Mouse (Mus musculus): ENCODE measurements around the gene Adamtsl3. TPM values are rescaled to one million over a fixed set of nuclear protein-coding genes. Genes with fewer than 3 reads are reported as not detected.
"Not testable (repeated sequence)": the region's sequence is repeated elsewhere in the genome, so short reads cannot be mapped to it uniquely, and the experiment has no call there.

Adamtsl3 gene
- total and polyA plus RNA-seq, 2 experiments from 2014 or later: 1.00 to 4.1 TPM

GRCm38 (mm10) chr7:82397632-82398031 lies 62.1 kb downstream of the Adamtsl3 start:
- H3K9me3 ChIP-seq (replicated peaks; ENCODE audit: control insufficient read depth, low read length): no peaks in the 10 kb centered on the region
- no peaks in the 10 kb centered on the region for H3K4me1 ChIP-seq (ENCODE audit: control insufficient read depth, insufficient read depth)
- WGBS: 59% methylated on average over 8 of the region's 8 CpGs
- H3K9ac ChIP-seq (replicated peaks; ENCODE audit: low read depth, low read length): no peak overlapping the region
- H3K36me3 ChIP-seq (replicated peaks; ENCODE audit: control insufficient read depth, insufficient read depth, low read length): no peaks in the 10 kb centered on the region
- TF ChIP-seq CTCF (IDR thresholded peaks at IDR 0.05; ENCODE audit: low read depth): no peak
- TF ChIP-seq EP300 (IDR thresholded peaks at IDR 0.05; ENCODE audit: low read depth): no peak
- ATAC-seq (ENCODE audit: insufficient read depth, low read depth) (no peak), DNase-seq (ENCODE audit: low spot score) (no peak)
- no peaks in the 10 kb centered on the region for H3K27me3 ChIP-seq (ENCODE audit: control insufficient read depth, insufficient read depth, low read length)
- no peak overlapping the region for H3K27ac ChIP-seq (ENCODE audit: low read depth)
- H3K4me2 ChIP-seq (ENCODE audit: low read depth, low read length): no peak overlapping the region
- H3K4me3 ChIP-seq (ENCODE audit: low read depth, low read length): no peak overlapping the region

DNA sequence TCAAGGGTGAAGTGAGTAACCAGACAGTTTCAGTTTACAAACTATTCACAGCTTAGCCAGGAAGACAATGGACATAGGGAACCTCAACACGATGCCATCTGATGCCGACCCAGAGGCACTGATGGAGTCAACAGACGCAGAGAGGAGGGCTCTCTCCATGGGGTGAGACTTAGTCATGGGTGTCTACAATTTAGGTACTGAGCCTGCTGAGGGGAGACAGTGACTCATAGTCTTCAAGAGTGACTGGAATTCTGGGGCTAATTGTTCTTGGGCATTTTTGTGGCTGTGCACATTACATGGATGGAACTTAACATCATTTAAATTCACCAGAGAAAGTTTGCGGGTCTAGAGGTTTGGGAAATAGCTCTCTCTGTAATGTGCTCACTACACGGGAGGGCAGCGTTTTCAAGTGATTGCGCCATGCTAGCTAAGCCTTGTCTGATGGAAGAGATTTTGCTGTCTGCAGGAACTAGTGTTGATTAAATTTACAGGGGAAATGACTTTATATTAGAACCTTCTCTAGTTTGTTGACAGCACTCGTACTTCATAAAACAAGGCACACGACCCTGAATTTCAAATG lies 70.1 kb downstream of the Adamtsl3 start:
- no peak for TF ChIP-seq EP300 (IDR thresholded peaks at IDR 0.05; ENCODE audit: low read depth)
- no peak overlapping the region for H3K9ac ChIP-seq (replicated peaks; ENCODE audit: low read depth, low read length)
- H3K4me1 ChIP-seq (ENCODE audit: control insufficient read depth, insufficient read depth): no peaks in the 10 kb centered on the region
- no peaks in the 10 kb centered on the region for H3K27me3 ChIP-seq (ENCODE audit: control insufficient read depth, insufficient read depth, low read length)
- ATAC-seq (ENCODE audit: insufficient read depth, low read depth) (no peak), DNase-seq (ENCODE audit: low spot score) (no peak)
- no peak overlapping the region for H3K27ac ChIP-seq (ENCODE audit: low read depth)
- H3K9me3 ChIP-seq (replicated peaks; ENCODE audit: control insufficient read depth, low read length): no peaks in the 10 kb centered on the region
- no peaks in the 10 kb centered on the region for H3K36me3 ChIP-seq (replicated peaks; ENCODE audit: control insufficient read depth, insufficient read depth, low read length)
- H3K4me3 ChIP-seq (ENCODE audit: low read depth, low read length): no peak overlapping the region
- H3K4me2 ChIP-seq (ENCODE audit: low read depth, low read length): no peak overlapping the region
- 84% methylated on average over 9 of the region's 9 CpGs for WGBS

- DNase-seq (ENCODE audit: low spot score) (no peak), ATAC-seq (ENCODE audit: insufficient read depth, low read depth) (no peak)
- WGBS: 70% methylated on average over 4 of the region's 4 CpGs
- no peak overlapping the region for H3K27ac ChIP-seq (ENCODE audit: low read depth)
- H3K27me3 ChIP-seq (ENCODE audit: control insufficient read depth, insufficient read depth, low read length): no peaks in the 10 kb centered on the region
- no peak for TF ChIP-seq EP300 (IDR thresholded peaks at IDR 0.05; ENCODE audit: low read depth)
- TF ChIP-seq CTCF (IDR thresholded peaks at IDR 0.05; ENCODE audit: low read depth): no peak
- no peaks in the 10 kb centered on the region for H3K9me3 ChIP-seq (replicated peaks; ENCODE audit: control insufficient read depth, low read length)
- H3K9ac ChIP-seq (replicated peaks; ENCODE audit: low read depth, low read length): no peak overlapping the region
- no peak overlapping the region for H3K4me2 ChIP-seq (ENCODE audit: low read depth, low read length)
- H3K4me3 ChIP-seq (ENCODE audit: low read depth, low read length): no peak overlapping the region
- H3K36me3 ChIP-seq (replicated peaks; ENCODE audit: control insufficient read depth, insufficient read depth, low read length): no peaks in the 10 kb centered on the region
- no peaks in the 10 kb centered on the region for H3K4me1 ChIP-seq (ENCODE audit: control insufficient read depth, insufficient read depth)
Measured at GRCm38 (mm10) chr7:82410966-82411365, 75.5 kb downstream of the Adamtsl3 start.

DNA sequence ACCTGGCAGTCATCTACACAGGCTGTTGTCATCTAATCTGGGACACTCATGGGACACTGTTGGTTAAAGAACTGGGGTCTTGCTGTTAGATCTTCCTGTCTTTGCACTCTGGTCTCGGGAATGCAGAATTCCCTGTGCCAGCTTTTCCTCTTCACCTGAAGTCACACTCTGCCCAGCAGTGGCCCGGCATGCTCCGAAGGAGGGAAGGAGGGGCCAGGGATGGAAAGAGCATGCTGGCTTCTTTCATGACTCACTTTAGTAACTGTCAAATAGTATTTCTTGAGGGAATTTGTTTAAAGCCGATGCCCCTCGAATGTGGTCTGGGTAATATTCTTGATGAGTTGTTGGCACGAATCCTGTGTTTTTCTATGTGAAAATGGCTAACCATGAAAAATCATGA lies 81.2 kb downstream of the Adamtsl3 start:
- no peaks in the 10 kb centered on the region for H3K27me3 ChIP-seq (ENCODE audit: control insufficient read depth, insufficient read depth, low read length)
- H3K4me3 ChIP-seq (ENCODE audit: low read depth, low read length): no peak overlapping the region
- TF ChIP-seq EP300 (IDR thresholded peaks at IDR 0.05; ENCODE audit: low read depth): no peak
- no peak for TF ChIP-seq CTCF (IDR thresholded peaks at IDR 0.05; ENCODE audit: low read depth)
- no peak overlapping the region for H3K27ac ChIP-seq (ENCODE audit: low read depth)
- no peak overlapping the region for H3K4me2 ChIP-seq (ENCODE audit: low read depth, low read length)
- ATAC-seq (ENCODE audit: insufficient read depth, low read depth) (no peak), DNase-seq (ENCODE audit: low spot score) (no peak)
- H3K9ac ChIP-seq (replicated peaks; ENCODE audit: low read depth, low read length): no peak overlapping the region
- H3K4me1 ChIP-seq (ENCODE audit: control insufficient read depth, insufficient read depth): peaks cover 9% of the 10 kb centered on the region
- WGBS: 54% methylated on average over 6 of the region's 6 CpGs
- no peaks in the 10 kb centered on the region for H3K9me3 ChIP-seq (replicated peaks; ENCODE audit: control insufficient read depth, low read length)
- no peaks in the 10 kb centered on the region for H3K36me3 ChIP-seq (replicated peaks; ENCODE audit: control insufficient read depth, insufficient read depth, low read length)

GRCm38 (mm10) chr7:82417053-82417452 lies 81.6 kb downstream of the Adamtsl3 start:
- no peaks in the 10 kb centered on the region for H3K36me3 ChIP-seq (replicated peaks; ENCODE audit: control insufficient read depth, insufficient read depth, low read length)
- no peak for TF ChIP-seq CTCF (IDR thresholded peaks at IDR 0.05; ENCODE audit: low read depth)
- no peak for TF ChIP-seq EP300 (IDR thresholded peaks at IDR 0.05; ENCODE audit: low read depth)
- no peak overlapping the region for H3K9ac ChIP-seq (replicated peaks; ENCODE audit: low read depth, low read length)
- peaks cover 12% of the 10 kb centered on the region for H3K4me1 ChIP-seq (ENCODE audit: control insufficient read depth, insufficient read depth)
- H3K9me3 ChIP-seq (replicated peaks; ENCODE audit: control insufficient read depth, low read length): no peaks in the 10 kb centered on the region
- DNase-seq (ENCODE audit: low spot score) (no peak), ATAC-seq (ENCODE audit: insufficient read depth, low read depth) (no peak)
- H3K4me2 ChIP-seq (ENCODE audit: low read depth, low read length): no peak overlapping the region
- no peaks in the 10 kb centered on the region for H3K27me3 ChIP-seq (ENCODE audit: control insufficient read depth, insufficient read depth, low read length)
- H3K4me3 ChIP-seq (ENCODE audit: low read depth, low read length): no peak overlapping the region
- H3K27ac ChIP-seq (ENCODE audit: low read depth): no peak overlapping the region
- WGBS: 91% methylated on average over 4 of the region's 4 CpGs

DNA sequence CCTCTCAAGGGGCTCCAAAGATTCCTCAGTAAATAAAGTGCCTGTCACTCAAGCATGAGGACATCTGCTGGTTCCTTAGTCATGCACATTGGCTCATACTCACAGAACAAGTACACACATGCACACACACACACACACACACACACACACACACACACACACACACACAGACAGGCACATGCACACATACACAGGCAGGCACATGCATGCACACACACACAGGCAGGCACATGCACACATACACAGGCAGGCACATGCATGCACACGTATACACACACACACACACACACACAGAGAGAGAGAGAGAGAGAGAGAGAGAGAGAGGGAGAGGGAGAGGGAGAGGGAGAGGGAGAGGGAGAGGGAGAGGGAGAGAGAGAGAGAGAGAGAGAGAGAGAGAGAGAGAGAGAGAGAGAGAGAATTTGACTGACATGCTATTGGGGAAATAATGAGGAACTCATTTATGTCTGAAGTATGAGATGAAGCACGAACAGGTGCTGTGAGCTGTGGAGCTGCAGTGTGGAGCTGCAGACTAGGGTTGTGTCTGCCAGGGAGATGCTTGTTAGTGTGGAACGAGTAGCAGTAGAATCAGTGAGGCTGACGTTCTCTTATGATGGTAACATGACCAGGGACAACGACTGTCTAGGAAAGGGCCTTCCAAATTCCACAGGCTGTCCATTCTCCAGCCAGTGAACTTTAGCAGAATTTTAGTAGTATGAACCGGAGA lies 85.0 kb downstream of the Adamtsl3 start:
- not testable (repeated sequence) for H3K27me3 ChIP-seq (ENCODE audit: control insufficient read depth, insufficient read depth, low read length); ATAC-seq (ENCODE audit: insufficient read depth, low read depth); H3K9ac ChIP-seq (replicated peaks; ENCODE audit: low read depth, low read length); H3K4me3 ChIP-seq (ENCODE audit: low read depth, low read length); H3K9me3 ChIP-seq (replicated peaks; ENCODE audit: control insufficient read depth, low read length); H3K4me2 ChIP-seq (ENCODE audit: low read depth, low read length); H3K27ac ChIP-seq (ENCODE audit: low read depth); DNase-seq (ENCODE audit: low spot score); H3K36me3 ChIP-seq (replicated peaks; ENCODE audit: control insufficient read depth, insufficient read depth, low read length)
- 71% methylated on average over 6 of the region's 6 CpGs for WGBS
- H3K4me1 ChIP-seq (ENCODE audit: control insufficient read depth, insufficient read depth): peaks cover 39% of the 10 kb centered on the region
